ENCODE assay signal across 8 mouse cellular contexts in genomic region chr2:68466124-68467070, GRCm38 (mm10). TPM values are rescaled to one million over a fixed set of nuclear protein-coding genes. Genes with fewer than 3 reads are reported as not detected.
DNase-seq lines count a peak whose midpoint lies in the region; ATAC-seq and TF ChIP-seq lines count a peak whose summit lies in the region.

No protein-coding gene starts in this region.

- H3K9ac ChIP-seq in hindbrain, postnatal 0 days (replicated peaks; ENCODE audit: low read length), result no peak overlapping the region
- H3K9ac ChIP-seq in heart, embryonic 13.5 days, result peak overlapping the region; percentile 73
- H3K9ac ChIP-seq in lung, embryonic 16.5 days (ENCODE audit: low read length), result no peak overlapping the region

- no peak overlapping the region for H3K4me3 ChIP-seq in hindbrain, postnatal 0 days (ENCODE audit: low read length)
- no peak overlapping the region for H3K4me3 ChIP-seq in hindbrain, embryonic 10.5 days
- peak overlapping the region; percentile 9; the same call in 1 of the 2 replicates for H3K4me3 ChIP-seq in heart, embryonic 13.5 days
- H3K4me3 ChIP-seq in lung, embryonic 16.5 days (ENCODE audit: low read length), result no peak overlapping the region
- no peak overlapping the region for H3K4me3 ChIP-seq in layer of hippocampus, adult 2 months

- no peak for TF ChIP-seq CTCF in hindbrain, postnatal 0 days (IDR thresholded peaks at IDR 0.05; ENCODE audit: low read depth)
- TF ChIP-seq CTCF in brain, embryonic 14.5 days (IDR thresholded peaks at IDR 0.05; ENCODE audit: borderline replicate concordance, extremely low read depth, insufficient read depth, insufficient read length), result no peak
- no peak for TF ChIP-seq CTCF in layer of hippocampus, adult 2 months (conservative IDR thresholded peaks at IDR 0.05)

- H3K36me3 ChIP-seq in hindbrain, postnatal 0 days (ENCODE audit: insufficient read depth, low read length), result no peaks in the 10 kb centered on the region
- peaks cover 23% of the 10 kb centered on the region for H3K36me3 ChIP-seq in hindbrain, embryonic 10.5 days
- peaks cover 21% of the 10 kb centered on the region for H3K36me3 ChIP-seq in heart, embryonic 13.5 days
- no peaks in the 10 kb centered on the region for H3K36me3 ChIP-seq in lung, embryonic 16.5 days (ENCODE audit: control insufficient read depth, insufficient read depth, low read length)

- TF ChIP-seq POLR2A in brain, embryonic 14.5 days (IDR thresholded peaks at IDR 0.05; ENCODE audit: borderline replicate concordance, extremely low read depth, insufficient read depth, insufficient read length, poor library complexity, severe bottlenecking), result no peak

- no peak; the same call in 1 of the 2 replicates for ATAC-seq in hindbrain, postnatal 0 days
- ATAC-seq in heart, embryonic 13.5 days (ENCODE audit: extremely low read depth, insufficient number of reproducible peaks, low FRiP score, low TSS enrichment), result no peak
- peak; percentile 70 for ATAC-seq in lung, embryonic 16.5 days (ENCODE audit: low read depth)

- 80% methylated on average over 17 of the region's 19 CpGs for WGBS in hindbrain, postnatal 0 days
- 83% methylated on average over 17 of the region's 19 CpGs for WGBS in hindbrain, embryonic 10.5 days
- 15% methylated on average over 18 of the region's 19 CpGs for WGBS in heart, embryonic 13.5 days
- 18% methylated on average over 17 of the region's 19 CpGs for WGBS in lung, embryonic 16.5 days

- H3K27ac ChIP-seq in hindbrain, postnatal 0 days, result no peak overlapping the region
- no peak overlapping the region for H3K27ac ChIP-seq in hindbrain, embryonic 10.5 days
- peak overlapping the region; percentile 86 for H3K27ac ChIP-seq in heart, embryonic 13.5 days (replicated peaks)
- peak overlapping the region; percentile 88 for H3K27ac ChIP-seq in lung, embryonic 16.5 days (ENCODE audit: low read length)
- H3K27ac ChIP-seq in layer of hippocampus, adult 2 months, result no peak overlapping the region

- H3K9me3 ChIP-seq in hindbrain, postnatal 0 days (ENCODE audit: low read length), result no peaks in the 10 kb centered on the region
- no peaks in the 10 kb centered on the region for H3K9me3 ChIP-seq in hindbrain, embryonic 10.5 days
- no peaks in the 10 kb centered on the region for H3K9me3 ChIP-seq in heart, embryonic 13.5 days
- H3K9me3 ChIP-seq in lung, embryonic 16.5 days (ENCODE audit: control insufficient read depth, low read length), result no peaks in the 10 kb centered on the region

- no peak overlapping the region for H3K4me2 ChIP-seq in hindbrain, postnatal 0 days (ENCODE audit: low read depth, low read length)
- H3K4me2 ChIP-seq in heart, embryonic 13.5 days, result peak overlapping the region; percentile 48
- H3K4me2 ChIP-seq in lung, embryonic 16.5 days (ENCODE audit: low read depth, low read length), result peak overlapping the region; percentile 33

- H3K4me1 ChIP-seq in hindbrain, postnatal 0 days (ENCODE audit: insufficient read depth, low read length), result peaks cover 11% of the 10 kb centered on the region; the same call in 1 of the 2 replicates
- H3K4me1 ChIP-seq in hindbrain, embryonic 10.5 days (replicated peaks), result peaks cover 36% of the 10 kb centered on the region
- H3K4me1 ChIP-seq in heart, embryonic 13.5 days, result peaks cover 70% of the 10 kb centered on the region
- H3K4me1 ChIP-seq in lung, embryonic 16.5 days (replicated peaks; ENCODE audit: control insufficient read depth, insufficient read depth, low read length), result peaks cover 25% of the 10 kb centered on the region

- H3K27me3 ChIP-seq in hindbrain, postnatal 0 days (ENCODE audit: insufficient read depth, low read length), result no peaks in the 10 kb centered on the region
- no peaks in the 10 kb centered on the region for H3K27me3 ChIP-seq in hindbrain, embryonic 10.5 days (ENCODE audit: insufficient read depth, poor library complexity, severe bottlenecking)
- no peaks in the 10 kb centered on the region for H3K27me3 ChIP-seq in heart, embryonic 13.5 days (replicated peaks)
- no peaks in the 10 kb centered on the region for H3K27me3 ChIP-seq in lung, embryonic 16.5 days (ENCODE audit: control insufficient read depth, insufficient read depth, low read depth, low read length)

- peak; percentile 32 for DNase-seq in hindbrain, postnatal 0 days (ENCODE audit: low spot score)
- no peak for DNase-seq in hindbrain, embryonic 10.5 days (ENCODE audit: low spot score)
- DNase-seq in brain, embryonic 14.5 days (ENCODE audit: low read depth), result peak; percentile 77
- peak; percentile 72 for DNase-seq in thymus, postnatal 25 days
- DNase-seq in layer of hippocampus, adult 2 months (ENCODE audit: low spot score in 2 of 2), result no peak
- DNase-seq in right cerebral cortex, postnatal 25 days, result no peak

RNA-seq across cellular contexts. Expression of gene Stk39, which starts 5.7 kb away (rescaled TPM):
- total RNA-seq in hindbrain, postnatal 0 days (2014; rRNA removed), result 24.2 and 30.8 TPM in 2 replicates
- 38.4 and 40.2 TPM in 2 replicates for polyA plus RNA-seq in hindbrain, postnatal 0 days (2015; fragmentation: Nextera tagmentation; extraction: Ambion mirVana)
- 34.8 and 37.3 TPM in 2 replicates for polyA plus RNA-seq in hindbrain, embryonic 10.5 days (2016; fragmentation: Nextera tagmentation; extraction: Ambion mirVana)
- polyA plus RNA-seq in brain, embryonic 14.5 days (2012; rRNA removed), result 19.5 and 27.7 TPM in 2 replicates
- polyA plus RNA-seq in heart, embryonic 13.5 days (2015; fragmentation: Nextera tagmentation; extraction: Ambion mirVana), result 49.6 and 51.5 TPM in 2 replicates
- polyA plus RNA-seq in lung, embryonic 16.5 days (2015; fragmentation: Nextera tagmentation; extraction: Ambion mirVana), result 7.9 and 13.0 TPM in 2 replicates
- 10 to 100 TPM; 71.8 to 75.3 TPM for total RNA-seq in layer of hippocampus, adult 2 months (2021)

Comparison
In these comparisons a context has a peak if more than half of its experiments do, and no peak if none do; other contexts are left out.
1. DNase-seq: peak in hindbrain, postnatal 0 days (single experiment), brain, embryonic 14.5 days (single experiment) and thymus, postnatal 25 days (single experiment); none in hindbrain, embryonic 10.5 days (single experiment), layer of hippocampus, adult 2 months (0 of 2) and right cerebral cortex, postnatal 25 days (single experiment).
2. H3K27ac ChIP-seq: peak in heart, embryonic 13.5 days (single experiment) and lung, embryonic 16.5 days (single experiment); none in hindbrain, postnatal 0 days (single experiment), hindbrain, embryonic 10.5 days (single experiment) and layer of hippocampus, adult 2 months (single experiment).